ENCODE assay signal across 21 mouse cellular contexts in genomic region chr8:12960609-12961008, GRCm38 (mm10).
A peak's percentile ranks its signal among the peaks of the same experiment; 100 is the strongest.
DNase-seq lines count a peak whose midpoint lies in the region; ATAC-seq lines count a peak whose summit lies in the region.
"Had no signal": no experiment of that assay in that cellular context is flagged by ENCODE, and none has a peak within 500 bp of the region (broad histone marks: within the 10 kb centered on the region; RNA-seq: fewer than 3 reads in every experiment).

No protein-coding gene starts in this region.

- no peaks in the 10 kb centered on the region for H3K9me3 ChIP-seq in midbrain, embryonic 10.5 days (replicated peaks)
- no peaks in the 10 kb centered on the region for H3K9me3 ChIP-seq in midbrain, embryonic 14.5 days (ENCODE audit: control insufficient read depth, low read length)
- H3K9me3 ChIP-seq: embryonic facial prominence, embryonic 13.5 days; G1E; heart, embryonic 12.5 days; hindbrain, embryonic 10.5 days; intestine, embryonic 15.5 days had no signal

- DNase-seq in cerebellum, adult 11-12 months: peak; percentile 59
- no peak for DNase-seq in cerebellum, adult 8-10 months
- peak; percentile 71 for DNase-seq in cerebellum, adult 9-11 months
- DNase-seq in midbrain, embryonic 10.5 days (ENCODE audit: low spot score): no peak
- DNase-seq in midbrain, embryonic 14.5 days: no peak
- DNase-seq: adrenal gland, adult 8-10 months; adrenal gland, postnatal 36 days; B cell, adult 2 months; gastrocnemius, adult 2 months; gastrocnemius, postnatal 25 days; kidney, adult 18-20 months had no signal

- no peak overlapping the region for H3K4me3 ChIP-seq in midbrain, embryonic 10.5 days
- no peak overlapping the region for H3K4me3 ChIP-seq in midbrain, embryonic 14.5 days (replicated peaks; ENCODE audit: low read depth, low read length)
- H3K4me3 ChIP-seq: embryonic facial prominence, embryonic 13.5 days; gastrocnemius, adult 2 months; heart, embryonic 12.5 days; hindbrain, embryonic 10.5 days; intestine, embryonic 15.5 days had no signal

- no peaks in the 10 kb centered on the region for H3K27me3 ChIP-seq in midbrain, embryonic 10.5 days (ENCODE audit: low read depth, poor library complexity, severe bottlenecking)
- no peaks in the 10 kb centered on the region for H3K27me3 ChIP-seq in midbrain, embryonic 14.5 days (ENCODE audit: control insufficient read depth, insufficient read depth, low read length)
- H3K27me3 ChIP-seq: embryonic facial prominence, embryonic 13.5 days; heart, embryonic 12.5 days; intestine, embryonic 15.5 days had no signal

- H3K4me1 ChIP-seq in midbrain, embryonic 10.5 days: peaks cover 73% of the 10 kb centered on the region
- H3K4me1 ChIP-seq in midbrain, embryonic 14.5 days (ENCODE audit: control insufficient read depth, insufficient read depth, low read length): peaks cover 21% of the 10 kb centered on the region
- H3K4me1 ChIP-seq: heart, embryonic 12.5 days had no signal

- WGBS in midbrain, embryonic 10.5 days: 90% methylated on average over 2 of the region's 2 CpGs
- 89% methylated on average over 2 of the region's 2 CpGs for WGBS in midbrain, embryonic 14.5 days

- H3K36me3 ChIP-seq in midbrain, embryonic 10.5 days: peaks cover 24% of the 10 kb centered on the region
- H3K36me3 ChIP-seq in midbrain, embryonic 14.5 days (ENCODE audit: control insufficient read depth, insufficient read depth, low read length): peaks cover 41% of the 10 kb centered on the region
- H3K36me3 ChIP-seq: G1E; heart, embryonic 12.5 days; intestine, embryonic 15.5 days had no signal

- ATAC-seq in cerebellum, adult (ENCODE audit: insufficient number of reproducible peaks, low FRiP score, low TSS enrichment): no peak
- no peak for ATAC-seq in midbrain, embryonic 14.5 days (ENCODE audit: low FRiP score, low TSS enrichment)
- no peak for ATAC-seq in monocyte, adult 5-6 weeks (replicated peaks; ENCODE audit: insufficient number of reproducible peaks, low FRiP score, low TSS enrichment, poor library complexity, severe bottlenecking)
- ATAC-seq: CD4-positive, CD25-positive, alpha-beta regulatory T cell, adult 4 months; forebrain, embryonic 14.5 days; intestine, embryonic 15.5 days had no signal

- no peak overlapping the region for H3K4me2 ChIP-seq in midbrain, embryonic 14.5 days (ENCODE audit: low read length)
- H3K4me2 ChIP-seq: embryonic facial prominence, embryonic 13.5 days; heart, embryonic 12.5 days; hindbrain, embryonic 14.5 days; intestine, embryonic 15.5 days had no signal

- no peak overlapping the region for H3K9ac ChIP-seq in midbrain, embryonic 14.5 days (replicated peaks; ENCODE audit: low read length)
- H3K9ac ChIP-seq: embryonic facial prominence, embryonic 13.5 days; heart, embryonic 12.5 days; hindbrain, embryonic 14.5 days; intestine, embryonic 15.5 days had no signal

- H3K27ac ChIP-seq in midbrain, embryonic 10.5 days (replicated peaks): peak overlapping the region; percentile 52; the same call in 1 of the 2 replicates
- no peak overlapping the region for H3K27ac ChIP-seq in midbrain, embryonic 14.5 days (replicated peaks; ENCODE audit: low read depth, low read length)
- H3K27ac ChIP-seq: embryonic facial prominence, embryonic 13.5 days; gastrocnemius, adult 2 months; hindbrain, embryonic 14.5 days; intestine, embryonic 15.5 days had no signal

Comparison
In these comparisons a context has a peak if more than half of its experiments do, and no peak if none do; other contexts are left out.
1. DNase-seq: peak in cerebellum, adult 11-12 months (single experiment) and cerebellum, adult 9-11 months (single experiment); none in cerebellum, adult 8-10 months (single experiment), midbrain, embryonic 10.5 days (single experiment) and midbrain, embryonic 14.5 days (single experiment).